Mouse (Mus musculus) inflammation-experienced regulatory T-cells, adult 6 months (primary cell): ENCODE data around the gene Prokr1. TPM values are rescaled to one million over a fixed set of nuclear protein-coding genes. Genes with fewer than 3 reads are reported as not detected.

ENCODE experiments used
- polyA plus RNA-seq, 3 experiments: library from polyadenylated mRNA; unstranded; fragments of 100-300 nt; shearing (Covaris generic); gene quantifications; one replicate each; pipeline ENCODE4 v1.2.1; 2017

Gene Prokr1
- polyA plus RNA-seq, 3 experiments from 2014 or later: not detected

Other genes with a start within 250 kb of the Prokr1 start
- not detected for gene Gkn1, start 239.8 kb downstream of the Prokr1 start, polyA plus RNA-seq
- not detected for gene Gkn2, start 217.4 kb downstream of the Prokr1 start, polyA plus RNA-seq
- gene Gkn3, start 201.8 kb downstream of the Prokr1 start, polyA plus RNA-seq: not detected
- not detected for gene Bmp10, start 161.7 kb downstream of the Prokr1 start, polyA plus RNA-seq
- 100 to 1,000 TPM in 2 of 3 experiments, 10 to 100 TPM in 1; 77.8 to 111 (median 105) TPM for gene Arhgap25, start 57.5 kb downstream of the Prokr1 start, polyA plus RNA-seq
- 1 to 10 TPM; 4.3 to 5.4 (median 4.8) TPM for gene Aplf, start 81.5 kb upstream of the Prokr1 start, polyA plus RNA-seq
- under 1 TPM in 2 of 3 experiments, not detected in 1; 0.30 to 0.87 TPM for gene Efcc1, start 140.1 kb upstream of the Prokr1 start, polyA plus RNA-seq
- gene Gp9, start 187.3 kb upstream of the Prokr1 start, polyA plus RNA-seq: under 1 TPM in 1 of 3 experiments, not detected in 2; 0.41 TPM
- 10 to 100 TPM; 11.1 to 18.7 (median 15.7) TPM for gene Rab43, start 221.4 kb upstream of the Prokr1 start, polyA plus RNA-seq
- 1 to 10 TPM; 3.6 to 6.6 (median 4.6) TPM for gene Gm45140, start 245.1 kb upstream of the Prokr1 start, polyA plus RNA-seq
- 100 to 1,000 TPM in 1 of 3 experiments, 10 to 100 TPM in 2; 84.1 to 102 (median 98.9) TPM for gene Isy1, start 248.1 kb upstream of the Prokr1 start, polyA plus RNA-seq